Mouse (Mus musculus) retina, postnatal 7 days (tissue): Measurements from ENCODE around the gene Fbxo17.

Experiments
- DNase-seq: peaks from one replicate; pipeline ENCODE4 v3.0.0-alpha.2; 2012; ENCODE audit warnings: low read depth, low spot score

Fbxo17 gene

GRCm38 (mm10) chr7:28717726-28718125, 1.1 kb downstream of the Fbxo17 start:
- DNase-seq = no peak

DNA sequence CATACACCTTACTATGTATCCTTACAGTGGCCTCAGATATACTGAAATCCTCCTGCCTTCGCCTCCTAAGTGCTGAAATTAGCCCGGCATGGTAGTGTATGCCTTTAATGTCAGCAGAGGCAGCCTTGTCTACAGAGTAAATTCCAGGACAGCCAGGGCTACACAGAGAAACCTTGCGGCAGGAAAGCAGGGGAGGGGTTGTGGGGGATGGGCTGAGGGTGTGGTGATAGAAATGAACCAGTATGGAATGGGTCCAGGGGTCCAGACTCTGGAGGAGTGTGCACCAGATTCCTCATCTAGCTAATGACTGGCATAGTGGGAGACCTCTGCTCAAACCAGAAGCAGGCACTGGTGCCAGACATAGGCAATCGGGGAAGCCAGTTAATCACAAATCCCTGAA, 2.6 kb downstream of the Fbxo17 start:
- no peak for DNase-seq

GRCm38 (mm10) chr7:28719650-28720049, 3.0 kb downstream of the Fbxo17 start:
- DNase-seq = no peak

GRCm38 (mm10) chr7:28720753-28721537, 4.3 kb downstream of the Fbxo17 start:
- no peak for DNase-seq

- DNase-seq = no peak
Observed at GRCm38 (mm10) chr7:28722079-28722478, 5.5 kb downstream of the Fbxo17 start.

- DNase-seq = no peak
Observed at GRCm38 (mm10) chr7:28724613-28725012, 8.0 kb downstream of the Fbxo17 start.

DNA sequence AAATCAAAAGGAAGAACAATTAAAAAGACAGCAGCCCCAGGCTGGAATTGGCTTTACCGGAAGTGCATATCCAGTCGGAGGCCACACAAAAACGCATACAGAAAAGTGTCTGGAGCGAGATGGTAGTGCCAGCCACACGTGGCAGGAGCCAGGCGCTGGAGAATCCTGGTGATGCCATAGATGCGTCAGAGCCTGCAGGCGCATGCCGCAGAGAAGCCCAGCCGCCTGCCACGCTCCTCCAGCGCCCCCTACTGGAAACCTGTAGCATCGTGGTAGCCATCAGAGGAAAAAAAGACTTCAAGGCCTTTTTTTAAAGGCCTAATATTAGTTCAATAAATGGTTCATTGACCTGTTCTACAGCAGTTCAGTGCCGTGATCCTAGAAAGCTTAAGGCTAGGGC, 10.0 kb downstream of the Fbxo17 start:
- DNase-seq = peak; percentile 67

DNA sequence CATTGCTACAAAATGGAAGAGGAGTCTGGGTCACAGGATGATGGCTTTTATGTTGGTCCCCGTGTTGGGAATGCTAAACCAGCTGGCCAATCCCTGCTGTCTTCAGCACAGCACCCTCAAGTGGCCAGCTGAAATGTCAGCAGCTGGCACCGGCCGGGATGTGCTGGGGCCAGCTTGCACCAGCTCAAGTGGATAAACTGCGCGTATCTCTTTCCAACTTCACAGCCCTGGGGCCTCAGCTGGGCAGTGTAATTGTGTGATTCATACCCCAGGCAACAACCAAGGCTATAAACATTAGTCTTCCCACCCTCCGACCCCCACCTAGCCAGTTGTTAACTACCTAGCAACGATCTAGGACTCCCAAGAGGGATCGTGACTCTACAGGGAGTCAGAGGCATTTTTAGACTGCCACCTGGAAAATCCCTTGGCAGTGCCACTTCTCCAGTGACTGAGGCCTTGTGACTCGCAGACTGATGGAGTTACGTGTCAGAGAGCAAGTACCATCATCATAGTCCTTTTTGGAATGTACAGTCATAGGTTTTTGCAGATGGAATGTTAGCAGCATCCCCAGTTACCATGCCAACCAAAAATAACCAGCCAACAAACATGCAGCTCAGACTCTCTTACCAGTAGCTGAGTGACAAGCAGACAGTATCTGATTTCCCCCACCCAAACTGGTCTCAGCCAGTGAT, 11.2 kb downstream of the Fbxo17 start:
- DNase-seq = no peak

DNA sequence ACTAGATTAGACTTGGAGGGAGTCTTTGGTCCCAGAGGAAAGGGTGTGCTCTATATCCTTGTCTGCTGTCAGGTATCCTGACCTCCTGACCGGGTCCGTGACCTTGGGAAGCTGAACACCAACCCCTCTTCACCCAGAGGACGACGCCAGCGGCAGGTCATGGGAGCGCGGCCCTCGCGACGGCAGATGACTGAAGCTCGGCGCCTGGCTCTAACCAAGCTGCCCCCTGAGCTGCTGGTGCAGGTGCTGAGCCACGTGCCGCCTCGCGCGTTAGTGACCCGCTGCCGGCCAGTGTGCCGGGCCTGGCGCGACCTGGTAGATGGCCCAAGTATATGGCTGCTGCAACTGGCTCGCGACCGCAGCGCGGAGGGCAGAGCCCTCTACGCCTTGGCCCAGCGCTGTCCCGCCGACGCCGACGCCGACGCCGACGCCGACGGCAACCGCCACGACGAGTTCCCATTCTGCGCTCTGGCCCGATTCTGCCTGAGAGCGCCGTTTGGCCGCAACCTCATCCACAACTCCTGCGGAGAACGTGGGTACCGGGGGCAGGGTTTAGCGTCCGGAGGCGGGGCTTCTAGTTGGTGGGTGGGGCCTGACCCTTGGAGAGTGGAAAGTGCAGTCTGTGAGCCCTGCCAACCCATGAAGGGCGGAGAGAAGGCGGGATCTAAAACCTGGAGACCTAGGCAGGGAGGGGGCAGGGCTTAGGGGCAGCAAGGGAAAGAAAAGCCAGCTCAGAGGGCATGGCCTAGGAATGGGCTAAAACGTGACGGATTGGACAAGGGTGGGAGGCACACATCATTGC, 15.9 kb downstream of the Fbxo17 start:
- peak; percentile 74 for DNase-seq

DNA sequence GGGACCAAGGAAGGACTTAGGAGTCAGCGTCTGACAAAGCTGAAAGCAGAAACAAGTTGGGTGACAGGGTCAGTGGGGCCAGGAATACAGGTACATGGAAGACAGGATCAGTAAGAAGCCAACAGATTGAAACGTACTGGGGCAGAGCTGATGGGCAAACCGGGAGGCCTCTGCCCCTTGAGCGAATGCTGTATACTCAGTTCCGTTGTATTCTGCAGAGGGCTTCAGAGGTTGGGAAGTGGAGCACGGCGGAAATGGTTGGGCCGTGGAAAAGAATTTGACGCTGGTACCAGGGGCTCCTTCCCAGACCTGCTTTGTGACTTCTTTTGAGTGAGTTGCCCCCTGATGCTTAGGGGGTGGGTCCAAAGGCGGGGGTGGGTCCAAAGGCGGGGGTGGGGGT, 16.6 kb downstream of the Fbxo17 start:
- DNase-seq = no peak

- DNase-seq = no peak
Observed at GRCm38 (mm10) chr7:28735701-28736100, 19.1 kb downstream of the Fbxo17 start.

- no peak for DNase-seq
Observed at GRCm38 (mm10) chr7:28739829-28740228, 23.2 kb downstream of the Fbxo17 start.

DNA sequence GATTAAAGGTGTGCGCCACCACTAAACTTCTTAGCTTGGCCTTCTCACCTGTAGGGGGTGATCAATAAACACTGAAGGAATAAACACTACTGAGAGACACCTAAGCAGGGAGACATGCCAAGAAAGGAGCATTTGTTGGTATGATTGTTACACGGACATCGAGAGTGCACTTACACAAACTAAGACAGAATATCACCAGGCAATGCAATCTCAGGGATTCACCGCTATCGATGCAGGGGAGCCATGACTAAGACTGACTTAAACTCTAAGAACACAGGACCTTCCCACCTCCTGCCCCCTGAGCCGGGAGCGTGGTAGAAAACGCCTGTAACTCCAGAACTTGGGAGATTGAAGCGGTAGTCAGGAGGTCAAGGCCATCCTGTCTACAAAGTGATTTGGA, 24.3 kb downstream of the Fbxo17 start:
- no peak for DNase-seq

GRCm38 (mm10) chr7:28741368-28741708, 24.7 kb downstream of the Fbxo17 start:
- DNase-seq = no peak

- peak; percentile 97 for DNase-seq
Observed at GRCm38 (mm10) chr7:28741709-28742438, 25.3 kb downstream of the Fbxo17 start, which contains the start of the genes Mrps12 and Sars2. Mrps12 (minus strand) TSS chr7:28741820. Sars2 (plus strand) TSS chr7:28741992.

DNA sequence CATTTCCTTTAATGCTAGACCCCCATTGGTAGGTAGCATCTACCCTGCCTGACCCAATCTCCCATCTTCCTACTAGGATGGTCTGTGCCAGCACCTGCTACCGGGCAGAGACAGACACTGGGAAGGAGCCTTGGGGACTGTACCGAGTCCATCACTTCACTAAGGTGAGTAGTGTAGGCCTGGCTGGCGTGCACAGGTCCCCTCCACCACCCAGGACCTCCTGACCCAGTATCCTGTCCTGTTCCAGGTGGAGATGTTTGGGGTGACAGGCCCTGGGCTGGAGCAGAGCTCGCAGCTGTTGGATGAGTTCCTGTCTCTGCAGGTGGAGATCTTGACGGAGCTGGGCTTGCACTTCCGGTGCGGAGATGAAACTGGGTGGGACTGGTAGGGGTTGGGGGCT, 33.3 kb downstream of the Fbxo17 start:
- DNase-seq = no peak

GRCm38 (mm10) chr7:28756079-28756478, 39.5 kb downstream of the Fbxo17 start, which contains the start of gene Ccer2:
Ccer2 (plus strand) TSS chr7:28756174.
- no peak for DNase-seq

DNA sequence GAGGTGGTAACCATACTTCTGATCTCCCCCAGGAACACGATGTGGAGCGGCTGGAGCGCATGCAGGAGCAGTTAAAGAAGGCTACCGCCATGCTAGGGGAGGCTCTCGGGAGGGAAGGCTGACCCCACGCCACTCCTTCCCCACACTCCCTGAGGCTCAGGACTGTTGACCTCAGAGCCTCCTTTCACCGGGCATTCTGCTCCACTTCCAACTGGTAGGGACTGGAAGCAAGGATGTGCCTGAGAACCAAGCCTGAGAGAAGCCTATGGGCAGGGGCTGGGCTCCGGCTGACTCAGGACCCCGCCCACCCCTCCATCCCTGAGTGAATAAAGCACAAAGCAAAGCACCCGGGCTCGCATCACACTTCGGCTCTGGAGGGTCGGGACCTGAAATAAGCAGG, 42.0 kb downstream of the Fbxo17 start:
- DNase-seq = no peak

- DNase-seq = no peak
Observed at GRCm38 (mm10) chr7:28761907-28762306, 45.3 kb downstream of the Fbxo17 start.

- no peak for DNase-seq
Observed at GRCm38 (mm10) chr7:28765211-28765610, 48.6 kb downstream of the Fbxo17 start.

GRCm38 (mm10) chr7:28766173-28766879, 49.7 kb downstream of the Fbxo17 start, which contains the start of gene Sirt2:
Sirt2 (plus strand) TSS chr7:28766735.
- DNase-seq = peak; percentile 99
